Mouse (Mus musculus) megakaryocyte, embryonic 14.5 days (primary cell): ENCODE results near the gene Fxyd3.

Source experiments
- FLI1 ChIP-seq: IDR thresholded peaks from 2 replicates; pipeline ENCODE4 v1.6.1; 2012; ENCODE audit warnings: low read length, inconsistent platforms, mixed read lengths
- GATA1 ChIP-seq: IDR thresholded peaks from 3 replicates; pipeline ENCODE4 v1.6.1; 2012; ENCODE audit warnings: mixed read lengths, low read length, inconsistent platforms, borderline replicate concordance

GRCm38 (mm10) chr7:31053882-31054447 lies 22.5 kb downstream of the Fxyd3 start:
- TF ChIP-seq GATA1 (no peak), FLI1 (no peak)
